Mouse (Mus musculus) heart, adult 2 months (tissue): ENCODE measurements at regions not wholly inside any gene's neighbourhood (a gene's known extent, or its start where the extent isn't known, plus 50 kb on each side); places are given as distances from the start of the nearest gene placed in this dataset.
"Not testable (repeated sequence)": the region's sequence is repeated elsewhere in the genome, so short reads cannot be mapped to it uniquely, and the experiment has no call there.

Experiments used
- CTCF ChIP-seq: fragments of 200-600 bp; IDR thresholded peaks from 2 replicates; pipeline ENCODE4 v1.8.1; 2022; ENCODE audit warnings: antibody characterized with exemption, mild to moderate bottlenecking, moderate library complexity
- EP300 ChIP-seq: fragments of 200-500 bp; IDR thresholded peaks from 2 replicates; pipeline ENCODE4 v1.6.1; 2011; ENCODE audit warnings: low read depth, low read length, control low read depth; ENCODE audit not compliant: insufficient read depth
- POLR2A ChIP-seq: fragments of 200-500 bp; IDR thresholded peaks from 2 replicates; pipeline ENCODE4 v1.6.1; 2011; ENCODE audit warnings: mild to moderate bottlenecking, low read depth, low read length, control low read depth; ENCODE audit not compliant: insufficient read depth

- not testable (repeated sequence) for TF ChIP-seq POLR2A, CTCF, EP300
Measured at GRCm38 (mm10) chr13:52325647-52326046, 205.4 kb downstream of the Diras2 start.
